Mouse (Mus musculus): ENCODE results near the gene Arid2.

The Arid2 gene

DNA sequence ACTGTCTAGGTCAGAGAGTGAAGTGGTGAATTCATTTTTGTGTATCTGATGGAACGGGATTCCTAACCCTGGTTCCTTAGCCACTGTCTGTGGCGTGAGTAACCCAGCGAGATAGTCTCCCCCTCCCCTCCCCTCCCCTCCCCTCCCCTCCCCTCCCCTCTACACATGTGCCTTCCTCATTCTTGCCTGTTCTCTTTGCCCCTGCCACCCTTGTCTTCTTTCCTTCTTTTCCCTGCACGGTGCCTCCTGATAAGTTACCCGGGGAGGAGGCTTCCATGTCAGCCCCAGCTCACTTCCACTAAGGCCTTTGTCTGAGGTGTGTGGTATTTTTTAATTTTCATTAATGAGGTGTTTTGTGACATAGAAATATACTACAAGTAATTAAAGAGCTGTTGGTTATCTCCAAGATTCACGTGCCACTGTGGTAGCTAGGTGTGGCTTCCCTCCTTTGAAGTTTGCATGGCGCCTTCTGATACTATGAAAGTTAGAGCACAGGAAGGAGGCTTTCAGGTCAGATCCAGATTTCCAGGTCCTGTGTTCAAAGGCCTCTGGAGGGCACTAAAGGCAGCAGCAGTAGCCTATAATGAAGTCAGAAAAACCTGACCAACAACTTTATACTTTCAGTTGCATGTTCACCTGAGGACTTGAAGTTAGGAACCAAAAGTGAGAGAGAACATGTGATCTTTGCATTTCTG is 57.4 kb downstream of the Arid2 start:
- DNase-seq (ENCODE audit: low spot score), result no peak

DNA sequence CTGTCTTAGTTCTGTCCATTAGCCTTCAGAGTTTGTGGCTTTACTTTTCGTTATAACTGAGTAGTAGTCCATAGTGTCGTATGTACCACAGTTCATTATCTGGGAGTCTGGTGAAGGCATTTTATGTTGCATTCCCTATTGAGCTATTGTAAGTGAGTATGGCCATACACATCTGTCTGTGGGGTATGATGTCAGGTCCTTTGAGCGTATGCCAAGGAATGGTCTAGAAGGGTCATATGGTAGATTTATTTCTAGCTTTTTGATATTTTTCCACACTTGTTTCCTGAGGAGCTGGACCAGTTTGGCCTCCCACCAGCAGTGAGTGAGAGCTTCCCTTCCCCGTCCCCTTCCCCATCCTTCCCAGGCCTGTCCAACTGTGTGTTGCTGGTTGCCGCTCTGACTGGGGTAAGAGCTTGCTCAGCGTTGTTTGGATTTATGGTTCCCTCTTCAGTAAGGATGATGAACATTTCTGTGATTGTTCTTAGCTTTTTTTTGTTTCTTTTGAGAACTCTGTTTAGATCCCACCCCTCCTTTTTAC is 58.1 kb downstream of the Arid2 start:
- no peak for DNase-seq (ENCODE audit: low spot score)

DNA sequence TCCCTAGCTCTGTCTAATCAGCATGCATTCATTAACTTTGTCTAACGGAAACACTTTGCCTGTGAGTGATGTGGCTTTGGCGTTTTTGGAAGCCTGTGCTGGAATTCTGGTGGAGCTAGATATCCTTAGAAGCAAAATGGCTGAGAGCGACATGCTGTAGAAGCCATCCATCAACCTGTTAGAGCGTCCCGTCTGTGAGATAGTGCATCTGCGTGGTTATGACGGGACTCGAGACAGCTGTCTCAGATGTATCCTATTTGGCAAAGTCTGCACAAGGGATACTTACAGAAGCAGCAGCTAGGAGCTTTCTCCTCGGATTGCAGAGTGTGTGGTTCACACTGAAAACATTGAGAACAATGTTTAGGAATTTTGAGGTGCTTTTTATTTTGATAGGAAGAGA is 64.1 kb downstream of the Arid2 start:
- no peak for DNase-seq (ENCODE audit: low spot score)

DNA sequence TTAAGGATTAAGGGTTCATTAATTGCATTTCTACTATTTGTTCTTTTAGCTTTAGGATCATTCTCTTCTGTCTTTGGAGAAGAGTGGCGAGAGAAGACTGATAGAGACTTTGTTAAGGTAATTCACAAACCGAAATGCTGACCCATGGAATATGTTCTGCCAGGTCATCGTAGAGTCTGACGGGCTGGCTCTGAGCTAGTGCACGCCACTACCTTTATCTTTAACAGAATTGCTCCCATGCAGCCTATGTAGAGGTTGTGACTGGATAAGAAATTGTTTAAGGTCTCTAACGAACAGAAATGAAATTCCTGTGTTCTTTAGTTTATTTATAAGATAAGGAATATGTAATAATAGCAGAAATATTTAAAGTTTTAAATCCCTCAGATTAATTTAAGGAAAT is 71.6 kb downstream of the Arid2 start:
- DNase-seq (ENCODE audit: low spot score), result no peak

DNA sequence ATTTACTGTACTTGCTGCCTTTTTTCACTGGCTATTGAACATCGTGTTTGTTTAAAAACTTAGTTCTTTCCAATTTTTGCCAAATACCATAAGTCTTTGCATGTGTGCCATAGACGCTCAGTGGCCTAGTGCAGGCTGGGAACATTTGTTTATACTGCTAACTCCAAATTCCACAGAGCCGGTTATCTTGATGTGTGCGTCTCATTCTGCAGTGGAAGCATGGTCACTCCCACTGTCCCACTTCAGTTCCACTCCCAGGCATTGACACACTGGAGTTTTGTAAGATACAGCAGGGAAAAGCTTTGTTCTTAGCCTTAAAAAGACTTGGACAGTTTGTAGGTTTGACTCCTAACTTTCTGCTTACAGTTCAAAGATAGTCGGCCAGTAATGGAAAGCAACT is 73.3 kb downstream of the Arid2 start:
- DNase-seq (ENCODE audit: low spot score), result no peak

DNA sequence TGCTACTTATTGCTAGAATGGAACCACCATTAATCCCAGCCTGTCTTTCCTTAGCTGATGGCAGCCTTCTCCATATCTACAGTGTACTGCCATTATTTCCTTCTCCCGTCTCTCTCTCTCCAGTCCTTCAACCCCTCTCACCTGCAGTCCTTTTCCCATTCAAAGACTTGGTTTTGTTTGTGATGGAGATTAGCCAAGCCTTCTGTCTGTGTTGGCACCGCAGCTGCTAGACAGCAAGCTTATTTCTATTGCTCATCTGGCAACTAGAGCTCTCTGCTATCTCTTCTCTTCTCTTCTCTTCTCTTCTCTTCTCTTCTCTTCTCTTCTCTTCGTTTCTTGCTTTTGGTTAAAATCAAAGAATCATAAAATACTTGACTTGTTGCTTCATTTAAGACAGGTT is 78.0 kb downstream of the Arid2 start:
- no peak for DNase-seq (ENCODE audit: low spot score)

DNA sequence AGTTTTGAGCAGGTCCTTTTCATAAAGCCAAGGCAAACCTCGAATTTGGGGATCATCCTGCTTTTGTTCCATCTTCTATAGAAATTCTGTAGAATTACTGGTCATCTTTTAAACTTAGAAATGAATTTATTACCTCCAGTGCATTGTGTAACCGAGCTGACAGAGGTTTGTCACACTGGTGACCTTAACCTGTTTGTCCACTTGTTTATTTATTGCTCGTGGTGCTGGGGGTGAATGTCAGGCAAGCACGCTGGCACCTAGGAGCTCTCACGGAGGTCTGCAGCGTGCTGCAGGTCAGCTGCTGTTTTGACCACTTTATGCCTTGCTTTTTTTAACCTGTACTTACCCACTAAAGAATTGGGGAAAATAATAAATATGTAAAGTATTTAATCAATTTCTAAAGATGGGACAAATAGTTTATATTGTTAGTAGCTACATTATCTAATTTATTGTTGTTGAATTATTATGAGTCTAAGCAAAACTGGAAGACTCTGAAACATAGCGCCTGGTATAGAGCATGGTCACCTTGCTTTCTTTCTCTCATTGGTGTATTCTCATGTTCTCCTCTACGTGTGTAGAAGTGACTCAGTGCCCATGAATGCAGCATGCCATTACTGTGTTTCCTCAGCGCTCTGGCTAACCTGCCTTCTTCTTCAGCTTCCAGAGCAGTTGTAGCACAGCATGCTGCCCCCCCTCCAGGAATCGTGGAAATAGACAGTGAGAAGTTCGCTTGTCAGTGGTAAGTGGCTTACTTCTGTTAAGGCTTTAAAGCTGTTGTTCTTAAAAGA is 79.1 kb downstream of the Arid2 start:
- no peak for DNase-seq (ENCODE audit: low spot score)

DNA sequence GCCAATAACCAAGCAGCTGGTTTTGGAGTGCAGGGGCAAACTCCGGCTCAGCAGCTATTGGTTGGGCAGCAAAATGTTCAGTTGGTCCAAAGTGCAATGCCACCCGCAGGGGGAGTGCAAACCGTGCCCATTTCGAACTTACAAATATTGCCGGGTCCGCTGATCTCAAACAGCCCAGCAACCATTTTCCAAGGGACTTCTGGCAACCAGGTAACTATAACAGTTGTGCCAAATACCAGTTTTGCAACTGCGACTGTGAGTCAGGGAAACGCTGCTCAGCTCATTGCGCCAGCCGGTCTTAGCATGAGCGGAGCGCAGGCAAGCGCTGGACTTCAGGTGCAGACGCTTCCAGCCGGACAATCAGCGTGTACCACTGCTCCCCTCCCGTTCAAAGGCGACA is 84.0 kb downstream of the Arid2 start:
- DNase-seq (ENCODE audit: low spot score), result no peak

DNA sequence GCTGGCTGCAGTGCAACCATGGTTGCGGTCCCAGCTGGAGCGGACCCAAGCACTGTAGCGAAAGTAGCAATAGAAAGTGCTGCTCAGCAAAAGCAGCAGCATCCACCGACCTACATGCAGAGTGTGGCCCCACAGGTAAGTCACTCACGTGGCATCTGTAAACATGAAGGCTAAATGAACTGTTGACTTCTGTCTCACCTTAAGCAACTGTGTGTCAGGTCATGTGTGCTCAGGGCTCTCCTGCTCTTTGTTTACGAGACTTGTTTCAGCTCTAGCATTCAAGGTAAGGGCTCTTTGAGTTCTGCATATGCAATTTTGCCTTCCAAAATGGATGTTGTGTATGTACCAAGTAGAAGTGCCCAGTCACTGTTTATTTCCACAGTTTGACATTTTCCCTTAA is 85.3 kb downstream of the Arid2 start:
- DNase-seq (ENCODE audit: low spot score), result no peak

DNA sequence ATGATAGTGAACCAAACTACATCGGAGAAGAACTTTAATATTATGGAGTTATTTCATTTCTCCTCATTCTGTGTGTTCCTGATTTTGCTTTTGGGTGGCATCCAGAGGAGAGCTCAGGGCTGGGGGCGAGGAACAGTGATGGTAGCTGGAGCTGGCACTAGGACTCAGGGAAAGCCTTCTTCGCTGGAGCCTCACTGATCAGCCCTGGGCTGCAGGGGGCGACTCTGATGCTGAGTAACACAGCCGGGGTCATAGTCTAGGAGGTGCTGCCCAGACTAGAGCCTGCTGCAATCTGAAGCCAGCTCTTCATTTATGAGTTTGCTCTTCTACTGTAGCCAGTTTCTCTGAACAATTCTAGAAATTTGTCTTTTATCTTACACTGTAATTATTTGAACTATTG is 85.8 kb downstream of the Arid2 start:
- DNase-seq (ENCODE audit: low spot score), result no peak

DNA sequence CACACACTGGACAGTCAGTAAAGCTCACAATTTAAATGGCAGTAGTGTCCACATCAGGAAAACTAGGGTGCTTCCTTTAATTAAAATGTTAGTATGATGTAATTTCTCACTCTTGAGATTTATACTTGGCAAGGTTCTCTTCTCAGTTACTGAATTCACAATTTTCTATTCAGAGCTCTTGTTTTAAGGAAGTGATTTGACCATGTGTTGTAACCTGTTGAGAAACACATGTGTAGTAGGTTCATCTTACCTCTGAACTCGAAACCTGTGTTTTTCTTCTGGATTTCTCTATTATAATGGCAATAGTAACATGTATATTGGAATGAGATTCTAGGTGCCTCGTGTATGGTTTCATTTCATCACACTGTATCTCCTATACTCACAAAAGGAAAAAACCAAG is 88.9 kb downstream of the Arid2 start:
- no peak for DNase-seq (ENCODE audit: low spot score)

DNA sequence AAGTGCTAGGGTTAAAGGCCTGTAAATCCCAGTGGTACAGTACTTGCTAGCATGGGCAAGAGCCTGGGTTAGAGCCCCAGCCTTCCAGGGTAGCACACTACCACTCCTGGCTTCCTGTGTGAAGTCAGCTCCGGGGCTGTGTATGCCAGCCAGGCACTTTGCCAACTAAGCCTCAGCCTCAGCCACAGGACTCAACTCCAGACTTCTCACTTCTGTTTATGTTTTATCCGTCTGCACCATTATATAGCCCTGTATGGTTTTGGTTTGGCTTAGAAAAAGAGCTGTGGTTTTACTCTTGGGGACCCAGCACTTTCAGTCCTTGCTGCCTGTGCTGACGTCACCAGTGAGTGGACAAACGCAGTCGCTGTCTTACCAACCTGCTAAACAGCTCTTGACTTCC is 89.9 kb downstream of the Arid2 start:
- no peak for DNase-seq (ENCODE audit: low spot score)

DNA sequence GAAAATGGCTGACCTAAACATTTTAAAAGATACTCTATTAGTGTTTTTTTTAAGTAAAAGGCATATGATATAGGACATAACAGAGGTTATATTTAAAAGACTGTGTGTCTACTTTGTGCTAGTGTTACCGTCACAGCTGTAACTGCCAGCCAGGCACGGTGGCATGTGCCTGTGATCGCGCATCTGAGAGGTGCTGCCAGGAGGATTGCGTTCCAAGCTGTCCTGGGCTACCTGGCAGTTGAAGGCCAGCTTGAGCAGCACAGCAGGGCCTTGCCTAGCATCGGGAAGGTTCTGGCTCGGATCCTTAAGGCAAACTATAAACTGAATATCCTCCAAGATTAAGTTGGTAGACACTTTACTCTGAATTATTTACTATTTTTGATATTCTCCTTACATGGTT is 90.4 kb downstream of the Arid2 start:
- DNase-seq (ENCODE audit: low spot score), result no peak

DNA sequence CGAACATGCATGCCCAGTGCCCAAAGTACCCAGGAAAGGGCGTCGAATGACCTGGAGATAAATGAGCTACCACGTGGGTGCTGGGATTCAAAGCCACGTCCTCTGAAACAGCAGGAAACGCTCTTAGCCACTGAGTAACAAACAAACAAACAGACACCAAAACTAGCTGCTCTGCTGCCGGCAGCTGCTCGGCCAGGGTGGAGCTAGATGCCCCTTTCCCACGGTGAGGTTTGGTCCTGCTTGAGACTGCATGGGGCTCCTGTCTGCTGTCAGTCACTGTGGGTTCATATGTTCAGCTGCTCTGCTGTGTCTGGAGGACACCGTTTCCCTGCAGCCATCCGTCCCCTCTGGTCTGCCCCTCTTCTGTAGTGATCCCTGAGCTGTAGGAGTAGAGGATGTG is 94.9 kb downstream of the Arid2 start:
- no peak for DNase-seq (ENCODE audit: low spot score)

DNA sequence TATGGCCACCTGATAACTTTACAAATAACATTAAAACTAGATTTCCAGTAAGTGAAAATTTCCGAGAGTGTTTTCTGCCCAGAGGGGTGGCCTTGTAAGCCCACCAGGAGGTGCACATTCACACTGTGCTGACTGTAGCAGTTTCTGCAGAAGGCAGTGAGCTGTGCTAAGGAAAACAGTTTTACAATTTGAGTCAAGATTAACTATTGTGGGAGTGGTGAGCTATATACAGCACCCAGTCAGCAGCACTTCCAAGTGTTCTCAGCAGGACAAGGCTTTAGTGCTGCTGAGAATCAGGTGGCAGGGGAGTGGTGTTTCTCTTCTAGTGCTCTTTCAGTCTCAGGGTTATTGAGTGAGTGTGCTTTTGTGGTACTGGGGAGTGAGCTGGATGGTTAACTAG is 101.2 kb downstream of the Arid2 start:
- DNase-seq (ENCODE audit: low spot score), result no peak

DNA sequence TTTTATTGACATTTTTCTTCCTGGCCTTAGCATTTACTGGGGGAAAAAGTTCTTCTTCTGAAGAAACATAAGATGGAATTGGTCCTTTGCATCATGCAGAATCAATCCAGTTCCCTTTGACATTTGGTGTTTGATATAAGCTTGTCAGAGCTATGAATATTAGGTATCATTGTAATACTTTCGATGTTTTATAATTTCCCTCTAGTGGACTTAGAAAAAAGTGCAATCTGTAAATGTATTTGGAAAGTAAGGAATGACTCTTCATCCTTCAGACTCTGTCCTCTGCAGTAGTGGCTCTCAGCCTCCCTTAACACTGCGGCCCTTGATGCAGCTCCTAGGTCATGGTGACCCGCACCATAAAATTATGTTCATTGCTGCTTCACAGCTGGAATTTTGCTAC is 105.6 kb downstream of the Arid2 start:
- DNase-seq (ENCODE audit: low spot score), result no peak

DNA sequence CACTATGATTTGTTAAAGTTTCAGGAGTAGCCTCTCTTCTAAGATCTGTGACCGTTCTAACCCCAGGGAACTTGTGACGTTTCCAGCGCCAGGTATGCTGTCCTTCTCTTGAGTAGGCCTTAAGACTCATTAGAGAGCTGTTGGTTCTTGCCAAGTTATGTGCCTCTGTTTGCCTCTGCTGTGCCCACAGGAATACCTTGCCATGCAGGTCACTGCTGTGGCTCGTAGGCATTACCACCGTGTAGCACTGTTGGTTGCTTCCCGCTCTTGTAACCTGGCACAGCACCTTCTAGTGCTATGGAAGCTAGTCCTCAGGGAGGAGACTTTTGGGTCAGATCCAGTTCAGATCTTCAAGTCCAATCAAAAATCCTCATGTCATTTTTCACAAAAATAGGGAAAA is 107.8 kb downstream of the Arid2 start:
- DNase-seq (ENCODE audit: low spot score), result no peak

DNA sequence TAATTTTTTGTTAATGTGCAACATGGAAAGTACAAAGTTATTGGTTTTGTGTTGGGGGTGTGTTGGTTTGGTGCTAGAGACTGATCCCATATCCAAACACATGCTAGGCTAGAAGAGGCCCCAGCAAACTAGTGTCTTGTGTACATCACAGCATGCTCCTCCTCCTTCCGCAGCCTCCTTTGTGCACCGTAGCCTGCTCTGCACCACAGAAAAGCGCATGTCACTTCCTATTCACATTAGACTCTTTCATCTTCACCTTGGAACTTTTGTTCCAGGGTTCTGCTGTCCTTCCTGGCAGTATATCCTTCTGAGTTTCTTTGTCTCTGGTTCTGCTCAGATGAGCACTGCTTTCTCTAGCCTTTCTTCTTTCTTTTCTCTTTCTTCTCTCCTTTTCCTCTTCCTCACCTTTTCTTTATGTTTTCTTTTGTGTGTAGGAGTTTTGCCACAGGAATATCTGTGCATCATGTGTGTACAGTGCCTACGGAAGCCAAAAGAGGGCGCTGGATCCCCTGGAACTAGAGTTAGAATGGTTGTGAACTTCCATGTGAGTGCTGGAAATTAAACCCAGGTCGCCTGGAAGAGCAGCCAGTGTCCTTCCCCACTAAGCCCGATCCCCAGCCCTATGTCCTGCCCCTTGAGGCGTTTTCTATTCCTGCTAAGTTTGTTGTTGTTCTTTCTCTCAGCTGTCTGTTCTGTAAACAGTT is 109.5 kb downstream of the Arid2 start:
- DNase-seq (ENCODE audit: low spot score), result no peak

DNA sequence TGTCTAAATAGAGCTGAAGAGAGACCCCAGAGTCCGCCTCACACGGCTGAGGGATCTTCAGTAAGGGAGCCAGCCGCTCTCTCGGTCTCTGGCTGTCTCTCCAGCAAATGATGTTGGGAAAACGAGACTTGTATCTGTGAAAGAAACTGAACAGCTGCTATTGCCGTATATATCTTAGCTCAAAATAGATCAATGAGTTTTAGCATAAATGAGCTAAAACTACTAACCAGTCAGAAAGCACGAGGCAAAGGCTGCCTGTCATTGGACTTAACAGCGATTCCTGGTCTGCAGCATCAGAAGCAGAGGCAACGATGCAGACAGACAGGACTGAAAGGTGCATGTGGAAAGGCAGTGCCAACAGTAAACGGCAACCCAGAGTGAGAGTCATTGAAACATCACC is 111.0 kb downstream of the Arid2 start:
- no peak for DNase-seq (ENCODE audit: low spot score)

DNA sequence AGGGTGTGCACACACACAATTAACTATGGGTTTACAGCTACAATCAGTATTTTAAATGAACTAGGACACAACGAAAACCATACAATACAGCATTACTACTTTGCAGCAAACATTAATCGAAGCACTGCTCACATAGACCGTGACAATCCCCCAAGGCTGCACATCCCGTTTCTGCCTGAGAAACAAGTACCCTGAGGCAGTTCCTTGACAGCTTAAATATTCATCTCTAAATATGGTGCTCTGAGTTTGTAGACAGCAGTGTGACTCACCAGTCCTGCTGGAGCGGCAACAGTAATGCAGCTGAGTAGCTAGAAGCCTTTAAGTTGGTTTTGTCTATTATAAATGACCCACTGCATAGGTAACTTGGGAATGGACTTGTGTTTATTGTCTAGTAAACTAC is 118.2 kb downstream of the Arid2 start:
- DNase-seq (ENCODE audit: low spot score), result no peak

DNA sequence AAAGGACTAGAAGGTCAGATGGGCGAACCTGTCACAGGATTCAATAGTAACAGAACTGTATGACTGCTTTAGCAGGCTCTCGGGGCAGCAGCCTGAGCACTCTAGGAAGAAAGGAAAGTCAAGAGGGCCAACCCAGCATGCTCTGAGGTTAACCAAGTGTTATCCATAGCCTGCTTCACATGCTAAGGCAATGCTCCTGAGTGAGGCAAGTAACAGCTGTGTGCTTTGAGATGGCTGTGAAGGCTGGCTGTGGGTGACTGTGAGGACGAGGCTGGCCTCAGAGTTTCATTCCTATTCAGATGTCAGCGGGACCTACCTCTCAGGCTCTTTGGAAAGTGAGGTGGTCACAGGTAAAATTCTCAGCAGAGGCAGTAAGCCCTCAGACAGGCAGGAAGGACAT is 118.9 kb downstream of the Arid2 start:
- DNase-seq (ENCODE audit: low spot score), result no peak

DNA sequence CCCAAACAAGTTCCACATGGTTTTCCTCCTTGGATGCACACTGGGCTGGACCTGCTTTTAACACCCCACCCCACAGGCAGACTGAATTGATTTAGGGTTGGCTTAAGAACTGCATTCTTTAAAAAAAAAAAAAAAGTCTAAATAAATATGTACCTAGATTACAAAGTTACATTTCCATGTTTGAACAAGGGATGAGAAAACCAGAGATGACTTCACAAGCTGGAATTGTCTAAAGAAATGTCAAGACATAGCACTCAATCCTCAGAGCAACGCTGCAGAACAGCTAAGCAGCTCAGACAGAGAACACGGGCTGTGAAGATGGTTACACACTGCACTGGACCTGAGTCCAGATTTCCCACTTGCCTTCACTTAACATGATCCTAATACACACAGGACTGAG is 119.8 kb downstream of the Arid2 start:
- DNase-seq (ENCODE audit: low spot score), result no peak

DNA sequence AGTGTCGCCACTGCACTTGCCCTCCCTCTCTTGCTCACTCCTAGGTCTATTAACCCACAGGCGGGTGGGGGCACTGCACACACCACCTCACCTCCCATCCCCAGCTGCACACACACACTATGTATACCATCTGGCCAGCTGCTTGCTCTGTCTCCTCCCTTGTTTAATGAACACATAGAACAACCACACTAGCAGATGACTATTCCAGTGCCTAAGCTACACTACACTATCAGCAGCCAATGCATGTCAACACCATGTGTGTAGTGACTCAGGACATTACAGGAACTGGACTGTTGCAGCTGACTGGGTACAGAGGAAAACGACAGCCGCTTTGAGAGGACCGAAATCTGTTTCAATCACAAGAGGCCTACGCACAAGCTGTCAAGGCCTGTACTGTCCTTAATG is 121.4 kb downstream of the Arid2 start:
- DNase-seq (ENCODE audit: low spot score), result no peak
